Mouse (Mus musculus) Patski (cell line): ENCODE measurements around the gene Stx12. TPM values are rescaled to one million over a fixed set of nuclear protein-coding genes. Genes with fewer than 3 reads are reported as not detected.

Experiments
- ATAC-seq: fragments of 100-300 bp; one replicate; pipeline ENCODE4 v1.8.0; 2021
- CTCF ChIA-PET: fragments of 350-600 bp; sonication (Branson Sonifier 250); formaldehyde crosslinking; loops from one replicate; lab custom pipeline; 2022; ENCODE audit warnings: inconsistent platforms; lab: Charles Lee
- POLR2A ChIA-PET: fragments of 350-600 bp; sonication (Branson Sonifier 250); formaldehyde crosslinking; loops from one replicate; lab custom pipeline; 2022; ENCODE audit warnings: antibody characterized with exemption, inconsistent platforms; lab: Charles Lee
- DNase-seq: peaks from one replicate; pipeline ENCODE4 v3.0.0-alpha.2; 2011; ENCODE audit warnings: low read depth, low spot score
- H3K27me3 ChIP-seq: fragments of 371-371 bp; one replicate; pipeline ENCODE4 v1.5.1; 2021
- CTCF ChIP-seq: fragments of 100-300 bp; IDR thresholded peaks from one replicate; pipeline ENCODE4 v1.5.1; 2021
- in situ Hi-C: fragments of 300-500 bp; cut with MboI; formaldehyde crosslinking; loops from 3 replicates; pipeline ENCODE4 v1.11.1; 2018; ENCODE audit warnings: low pct_unique_long_range_greater_than_20kb, mixed read lengths
- polyA plus RNA-seq: library from polyadenylated mRNA; unstranded; gene quantifications from one replicate; pipeline ENCODE4 v1.2.3, GENCODE M21; 2021

Stx12 gene
- polyA plus RNA-seq, 1 experiment from 2014 or later: 48.6 TPM

DNA sequence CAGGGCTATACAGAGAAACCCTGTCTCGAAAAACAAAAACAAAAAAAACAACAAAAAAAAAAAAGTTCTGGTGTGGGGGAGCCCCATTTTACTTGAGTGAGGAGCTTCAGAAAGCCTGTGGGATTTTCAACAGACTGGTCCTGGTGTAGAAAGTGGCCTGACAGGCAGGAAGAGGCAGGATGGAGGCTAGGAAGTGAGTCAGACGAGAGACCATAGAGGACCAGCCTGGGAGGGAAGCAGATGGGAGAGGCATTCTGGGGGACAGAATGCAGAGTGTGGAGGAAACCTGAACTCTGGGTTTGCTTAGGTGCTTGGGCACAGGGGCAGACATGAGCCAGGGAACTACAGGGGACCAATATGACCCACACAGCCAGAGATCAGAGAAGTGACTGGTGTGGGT lies 67.5 kb downstream of the Stx12 start:
- CTCF ChIA-PET: no interaction called here
- DNase-seq (no peak), ATAC-seq (no peak)
- in situ Hi-C loops: no loop called here
- H3K27me3 ChIP-seq: no peaks in the 10 kb centered on the region
- POLR2A ChIA-PET: no interaction called here
- TF ChIP-seq CTCF: no peak

DNA sequence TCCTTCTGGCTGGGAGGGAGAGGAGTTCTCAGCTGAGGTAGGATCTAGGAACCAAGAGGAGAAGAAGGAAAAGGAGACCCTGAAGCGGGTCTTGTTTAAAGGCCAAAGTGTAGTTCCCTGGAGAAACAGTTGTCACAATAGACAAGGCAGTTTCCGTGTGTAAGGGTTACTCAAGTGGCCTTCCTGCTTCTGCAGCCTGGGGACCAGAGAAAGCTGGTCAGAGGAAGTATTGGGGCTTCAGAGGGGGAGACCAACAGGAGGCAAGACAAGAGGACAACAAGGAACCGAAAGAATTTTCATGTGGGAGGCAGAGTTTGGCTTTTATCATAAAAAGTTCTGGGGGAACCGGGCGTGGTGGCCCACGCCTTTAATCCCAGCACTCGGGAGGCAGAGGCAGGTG lies 67.9 kb downstream of the Stx12 start:
- no peak for TF ChIP-seq CTCF
- ATAC-seq (no peak), DNase-seq (no peak)
- in situ Hi-C loops: no loop called here
- H3K27me3 ChIP-seq: no peaks in the 10 kb centered on the region
- ChIA-PET POLR2A (no interaction called here), CTCF (no interaction called here)

DNA sequence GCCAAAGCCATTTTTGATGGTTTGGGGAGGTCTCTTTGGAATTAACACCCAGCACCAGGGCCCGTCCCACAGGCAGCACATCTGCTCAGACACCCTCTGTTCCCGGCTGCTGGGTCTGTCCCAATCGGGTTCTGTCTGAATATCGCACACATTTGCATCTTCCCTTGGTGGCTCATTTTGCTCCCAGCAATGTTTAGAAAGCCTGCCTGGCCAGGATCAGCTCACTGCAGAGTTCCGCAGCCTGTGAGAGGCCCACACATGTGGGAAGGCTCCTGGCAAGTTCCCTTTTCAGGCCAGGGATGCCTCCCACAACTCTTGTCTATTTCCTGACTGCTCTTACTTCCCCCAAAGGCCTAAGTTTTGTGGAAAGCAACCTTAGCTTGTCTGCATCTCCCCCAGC lies 74.7 kb downstream of the Stx12 start:
- CTCF ChIA-PET: no interaction called here

DNA sequence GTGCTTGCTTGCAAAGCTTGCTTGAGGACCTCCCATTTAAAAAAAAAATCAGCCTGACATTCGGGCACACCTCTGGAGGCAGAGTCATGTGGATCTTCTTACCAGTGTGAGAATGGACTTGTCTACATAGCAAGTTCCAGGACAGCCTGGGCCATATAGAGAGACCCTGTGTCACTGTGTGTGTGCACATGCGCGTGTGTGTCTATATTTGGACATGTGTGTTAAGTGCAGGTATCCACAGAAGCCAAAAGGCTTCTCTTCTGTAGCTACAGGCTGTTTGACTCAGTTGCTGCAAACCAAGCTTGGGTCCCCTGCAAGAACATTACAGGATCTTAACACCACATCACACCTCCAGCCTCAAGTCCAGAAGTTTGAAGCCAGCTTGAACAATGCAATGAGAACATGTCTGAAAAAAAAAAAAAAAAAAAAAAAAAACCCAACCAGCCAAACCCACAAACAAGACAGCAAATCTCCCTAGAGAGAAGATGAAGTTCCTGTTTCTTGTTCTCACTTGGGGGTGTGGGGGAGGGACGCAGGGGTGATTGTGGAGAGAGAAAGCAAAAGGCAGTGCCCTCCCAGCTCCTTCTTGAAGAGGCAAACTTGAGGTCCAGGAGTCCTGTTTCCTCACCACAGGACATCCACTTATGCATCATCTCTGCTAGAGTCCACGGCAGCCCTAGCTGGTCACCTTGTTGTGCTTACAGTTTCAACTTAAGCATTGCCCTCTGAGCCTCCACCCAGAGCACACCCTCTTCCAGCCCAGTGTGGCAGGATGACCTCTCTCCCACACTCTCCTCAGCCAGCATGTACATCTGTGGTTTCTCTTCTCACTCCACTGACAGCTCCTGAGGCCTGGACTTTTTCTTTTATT lies 76.3 kb downstream of the Stx12 start:
- no peak for ATAC-seq
- no peak for DNase-seq
- no peaks in the 10 kb centered on the region for H3K27me3 ChIP-seq
- in situ Hi-C loops: no loop called here
- POLR2A ChIA-PET: interaction anchor here (0.6 kb wide), 1 partner anchor 10 kb away, joined by 4 read pairs; no protein-coding TSS in a partner anchor
- CTCF ChIA-PET: no interaction called here
- no peak for TF ChIP-seq CTCF

More for the DNA sequence above, 74.7 kb downstream of the Stx12 start:
- in situ Hi-C loops: no loop called here
- POLR2A ChIA-PET: no interaction called here
- no peak for TF ChIP-seq CTCF
- ATAC-seq (no peak), DNase-seq (no peak)
- no peaks in the 10 kb centered on the region for H3K27me3 ChIP-seq

DNA sequence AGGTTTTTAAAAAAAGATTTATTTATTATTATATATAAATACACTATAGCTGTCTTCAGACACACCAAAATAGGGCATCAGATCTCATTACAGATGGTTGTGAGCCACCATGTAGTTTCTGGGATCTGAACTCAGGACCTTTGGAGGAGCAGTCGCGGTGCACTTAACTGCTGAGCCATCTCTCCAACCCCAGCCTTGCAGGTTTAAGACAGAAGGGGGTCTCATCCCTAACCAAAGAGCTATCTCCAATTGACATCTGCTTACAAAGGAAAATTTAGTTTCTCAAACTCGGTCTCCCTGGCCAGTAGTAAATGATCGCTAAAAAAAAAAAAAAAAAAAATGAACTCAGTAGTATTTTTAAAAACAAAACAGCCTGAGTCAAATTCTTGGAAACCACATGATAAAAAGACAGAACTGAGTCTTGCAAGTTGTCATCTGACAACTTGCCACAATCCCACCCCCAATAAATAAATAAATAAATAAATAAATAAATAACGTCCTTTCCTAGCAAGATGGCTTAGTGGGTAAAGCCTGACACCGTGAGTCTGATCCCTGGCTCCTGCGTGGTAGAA lies 77.6 kb downstream of the Stx12 start:
- CTCF ChIA-PET: no interaction called here
- H3K27me3 ChIP-seq: no peaks in the 10 kb centered on the region
- ATAC-seq (no peak), DNase-seq (no peak)
- POLR2A ChIA-PET: no interaction called here
- in situ Hi-C loops: no loop called here
- TF ChIP-seq CTCF: no peak

DNA sequence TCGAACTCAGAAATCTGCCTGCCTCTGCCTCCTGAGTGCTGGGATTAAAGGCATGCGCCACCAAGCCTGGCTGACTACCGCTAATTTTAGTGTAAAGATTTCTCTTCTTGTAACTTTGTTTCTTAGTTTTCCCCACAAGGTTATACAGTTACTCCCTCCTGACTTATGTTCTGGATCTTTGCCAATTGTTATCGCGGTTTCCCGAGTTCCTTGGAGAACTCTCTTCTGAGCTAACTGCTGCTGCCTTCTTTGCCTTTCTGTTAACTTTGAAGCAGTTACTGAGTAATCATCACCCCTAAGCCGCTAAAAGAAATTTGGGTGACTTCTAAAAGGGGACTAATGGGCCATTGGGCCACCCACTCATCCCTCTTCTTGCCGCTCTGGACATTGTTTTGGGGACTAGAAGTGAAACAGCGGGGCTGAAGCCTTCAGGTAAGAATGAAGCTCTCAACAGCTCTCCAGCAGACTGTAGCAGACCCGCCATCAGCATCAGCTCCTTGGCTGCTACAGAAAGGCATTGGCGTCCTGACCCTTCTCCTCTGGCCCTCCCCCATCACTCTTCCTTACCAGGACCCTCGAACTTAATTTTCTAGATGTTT lies 78.6 kb downstream of the Stx12 start:
- no peaks in the 10 kb centered on the region for H3K27me3 ChIP-seq
- DNase-seq (no peak), ATAC-seq (no peak)
- in situ Hi-C loops: no loop called here
- CTCF ChIA-PET: interaction anchor here (0.7 kb wide), 1 partner anchor 12 kb away, joined by 3 read pairs; no protein-coding TSS in a partner anchor
- no peak for TF ChIP-seq CTCF
- POLR2A ChIA-PET: interaction anchor here (0.5 kb wide), 1 partner anchor 29 kb away, joined by 3 read pairs; no protein-coding TSS in a partner anchor

DNA sequence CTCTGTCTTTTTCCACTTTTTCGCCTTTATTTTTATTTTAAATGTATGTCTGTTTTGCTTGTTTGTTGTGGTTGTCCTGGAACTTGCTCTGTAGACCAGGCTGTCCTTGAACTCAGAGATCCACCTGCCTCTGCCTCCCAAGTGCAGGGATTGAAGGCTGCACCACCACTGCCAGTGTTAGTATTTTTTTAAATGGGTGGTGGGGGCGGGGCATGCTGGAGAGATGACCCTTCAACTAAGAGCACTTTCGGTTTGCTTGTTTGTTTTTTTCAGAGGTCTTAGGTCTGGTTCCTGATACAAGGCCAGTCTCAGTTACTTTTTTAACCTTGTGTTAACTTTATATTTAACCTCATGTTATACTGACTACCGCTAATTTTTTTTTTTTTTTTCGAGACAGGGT lies 79.2 kb downstream of the Stx12 start:
- DNase-seq (no peak), ATAC-seq (no peak)
- in situ Hi-C loops: no loop called here
- ChIA-PET CTCF (no interaction called here), POLR2A (interaction anchor here (0.5 kb wide), 1 partner anchor 28 kb away, joined by 3 read pairs; no protein-coding TSS in a partner anchor)
- H3K27me3 ChIP-seq: no peaks in the 10 kb centered on the region
- TF ChIP-seq CTCF: no peak

DNA sequence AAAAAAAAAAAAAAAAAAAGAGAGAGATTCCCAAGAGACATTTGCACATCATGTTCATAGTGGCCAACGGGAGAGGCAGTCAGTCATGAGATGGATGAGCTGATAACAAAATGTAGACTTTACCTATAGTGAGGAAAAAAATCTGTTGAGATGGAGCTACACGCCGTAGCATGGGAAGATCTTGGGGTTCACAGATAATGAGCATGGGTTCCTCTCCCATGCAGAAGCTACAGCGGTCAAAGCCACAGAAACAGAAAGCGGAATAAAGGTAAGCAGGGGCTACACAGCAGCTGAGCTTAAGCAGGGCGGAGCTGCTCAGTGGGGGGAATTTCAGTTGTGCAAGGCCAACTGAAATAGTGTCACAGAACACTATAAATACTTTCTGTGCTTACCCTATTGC lies 80.0 kb downstream of the Stx12 start:
- CTCF ChIA-PET: no interaction called here
- ATAC-seq (no peak), DNase-seq (no peak)
- POLR2A ChIA-PET: interaction anchor here (0.7 kb wide), 1 partner anchor 36 kb away, joined by 3 read pairs; the partner anchor contains the start of gene Rpa2
- in situ Hi-C loops: no loop called here
- no peaks in the 10 kb centered on the region for H3K27me3 ChIP-seq
- no peak for TF ChIP-seq CTCF

DNA sequence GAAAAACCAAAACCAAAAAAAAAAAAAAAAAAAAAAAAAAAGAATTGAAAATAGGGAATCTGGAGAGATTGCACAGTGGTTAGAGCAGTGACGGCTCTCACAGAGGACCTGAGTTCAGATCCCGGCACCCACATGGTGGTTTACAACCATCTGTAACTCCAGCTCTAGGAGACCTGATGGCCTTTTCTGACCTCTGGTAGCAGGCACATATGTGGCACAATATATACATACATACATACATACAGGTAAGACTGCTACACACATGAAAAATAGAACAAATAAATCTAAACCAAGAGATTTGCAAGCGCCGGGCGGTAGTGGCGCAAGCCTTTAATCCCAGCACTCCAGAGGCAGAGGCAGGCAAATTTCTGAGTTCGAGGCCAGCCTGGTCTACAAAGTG lies 80.4 kb downstream of the Stx12 start:
- ATAC-seq: no peak
- POLR2A ChIA-PET: interaction anchor here (0.7 kb wide), 1 partner anchor 36 kb away, joined by 3 read pairs; the partner anchor contains the start of gene Rpa2
- in situ Hi-C loops: no loop called here

More for the DNA sequence above, 80.4 kb downstream of the Stx12 start:
- no peaks in the 10 kb centered on the region for H3K27me3 ChIP-seq
- CTCF ChIA-PET: no interaction called here
- no peak for TF ChIP-seq CTCF
- no peak for DNase-seq

Other genes starting within 250 kb of the Stx12 start
- 17.6 TPM for gene Eya3, start 245.5 kb downstream of the Stx12 start, polyA plus RNA-seq
- gene Xkr8, start 152.0 kb downstream of the Stx12 start, polyA plus RNA-seq: 2.9 TPM
- 14.1 TPM for gene Smpdl3b, start 127.3 kb downstream of the Stx12 start, polyA plus RNA-seq
- 15.5 TPM for gene Rpa2, start 116.2 kb downstream of the Stx12 start, polyA plus RNA-seq
- not detected for gene Themis2, start 88.1 kb downstream of the Stx12 start, polyA plus RNA-seq
- gene Ppp1r8, start 41.3 kb downstream of the Stx12 start, polyA plus RNA-seq: 52.8 TPM
- 25.4 TPM for gene Fam76a, start 38.0 kb upstream of the Stx12 start, polyA plus RNA-seq
- gene Fgr, start 89.6 kb upstream of the Stx12 start, polyA plus RNA-seq: not detected
- 25.6 TPM for gene Ahdc1, start 126.8 kb upstream of the Stx12 start, polyA plus RNA-seq
- 36.1 TPM for gene Wasf2, start 246.0 kb upstream of the Stx12 start, polyA plus RNA-seq